Mouse (Mus musculus) spleen, adult 2 months (tissue): ENCODE data around the gene Zyg11a. TPM values are rescaled to one million over a fixed set of nuclear protein-coding genes. Genes with fewer than 3 reads are reported as not detected.
A peak's percentile ranks its signal among the peaks of the same experiment; 100 is the strongest.

Source experiments
- DNase-seq, 2 experiments: peaks; one replicate each; pipeline versions ENCODE4 v3.0.0 to v3.0.0-alpha.2; 2012 to 2021; ENCODE audit warnings: low spot score in 2 of 2, low read depth in 1 of 2
- H3K27ac ChIP-seq: fragments of 200-500 bp; 2 replicates; pipeline ENCODE4 v1.5.1; 2012; ENCODE audit warnings: low read length, inconsistent platforms; ENCODE audit not compliant: insufficient read depth
- H3K27me3 ChIP-seq: fragments of 200-500 bp; 2 replicates; pipeline ENCODE4 v1.6.1; 2012; ENCODE audit warnings: mild to moderate bottlenecking, moderate library complexity, low read length, inconsistent platforms; ENCODE audit not compliant: control insufficient read depth, insufficient read depth
- H3K36me3 ChIP-seq: fragments of 200-500 bp; 2 replicates; pipeline ENCODE4 v1.6.1; 2012; ENCODE audit warnings: mild to moderate bottlenecking, low read length, inconsistent platforms; ENCODE audit not compliant: control insufficient read depth, insufficient read depth
- H3K4me1 ChIP-seq: fragments of 200-500 bp; 2 replicates; pipeline ENCODE4 v1.6.1; 2011; ENCODE audit warnings: inconsistent platforms; ENCODE audit not compliant: control insufficient read depth, insufficient read depth, insufficient read length
- H3K4me3 ChIP-seq: fragments of 200-500 bp; 2 replicates; pipeline ENCODE4 v1.5.1; 2011; ENCODE audit warnings: mild to moderate bottlenecking, inconsistent platforms; ENCODE audit not compliant: insufficient read depth, insufficient read length; ENCODE audit errors: extremely low read depth
- CTCF ChIP-seq: fragments of 200-500 bp; IDR thresholded peaks from 2 replicates; pipeline ENCODE4 v1.5.1; 2011; ENCODE audit warnings: mild to moderate bottlenecking, inconsistent platforms; ENCODE audit not compliant: insufficient read depth, insufficient read length, insufficient replicate concordance; ENCODE audit errors: extremely low read depth
- POLR2A ChIP-seq: fragments of 200-500 bp; IDR thresholded peaks from 2 replicates; pipeline ENCODE4 v1.6.1; 2011; ENCODE audit warnings: low read depth, low read length, inconsistent platforms
- WGBS: fragments of 180-500 bp; shearing (Covaris S2); methylation state at CpG from one replicate; pipeline ENCODE4 v1.1.7; 2018; 5-methylcytosine and 5-hydroxymethylcytosine counted together
- polyA plus RNA-seq: library from polyadenylated mRNA; depleted of rRNA; stranded (reverse); fragments of >200 nt; gene quantifications from 2 replicates; pipeline ENCODE4 v1.2.3, GENCODE M21; 2012; rRNA removed

The Zyg11a gene
- 0.04 TPM in 1 of 2 replicates, not detected in the other for polyA plus RNA-seq

DNA sequence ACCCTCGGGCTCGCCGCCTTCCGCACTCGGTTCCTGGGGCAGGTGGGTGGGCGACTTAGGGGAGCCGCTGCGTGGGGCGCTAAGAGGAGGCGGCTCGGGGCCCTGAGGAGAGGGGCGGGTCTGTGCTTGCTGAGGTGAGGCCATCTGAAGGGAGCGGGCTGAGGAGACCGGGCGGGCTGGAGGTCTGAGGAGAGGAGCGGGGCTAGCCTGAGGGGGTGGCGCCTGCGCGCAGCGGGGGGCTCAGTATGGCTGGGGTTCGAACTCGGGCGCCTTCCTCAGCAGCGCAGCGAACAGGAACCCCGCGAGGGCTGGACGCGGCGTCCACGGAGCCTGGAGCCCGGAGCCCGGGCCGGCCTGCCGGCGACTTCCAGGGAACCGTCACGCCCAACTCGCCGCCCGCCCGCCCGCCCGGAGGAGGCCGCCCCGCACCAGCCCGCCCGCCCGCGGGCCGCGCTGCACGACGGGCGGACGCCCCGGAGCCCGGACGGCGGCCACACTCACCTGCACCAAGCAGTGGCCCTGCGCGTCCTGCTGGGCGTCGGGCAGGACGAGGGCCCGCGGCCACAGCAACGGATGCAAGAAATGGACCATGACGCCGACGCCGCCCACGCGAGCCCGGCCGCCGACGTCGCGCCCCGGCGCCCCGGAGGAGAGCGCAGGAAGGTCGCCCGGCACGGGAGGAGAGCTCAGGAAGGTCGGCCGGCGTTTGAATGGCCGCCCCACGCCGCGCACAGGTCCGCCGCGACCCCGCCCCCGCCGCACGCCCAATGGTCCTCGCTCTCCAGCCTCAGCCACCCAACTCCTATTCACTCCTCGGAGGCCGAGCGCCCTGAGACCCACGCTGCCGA, at the start of gene Zyg11a:
TSS of gene Zyg11a (minus strand) at position 717 of the 848 bp plus-strand sequence.
- TF ChIP-seq CTCF (no peak), POLR2A (no peak)
- H3K4me3 ChIP-seq: peak within 1 kb of the TSS; percentile 30; the same call in 1 of the 2 replicates

GRCm38 (mm10) chr4:108265774-108266173, 47.9 kb upstream of the Zyg11a start:
- Histone ChIP-seq H3K4me1 (no peaks in the 10 kb centered on the region), H3K27me3 (no peaks in the 10 kb centered on the region), H3K27ac (no peak overlapping the region), H3K36me3 (peaks cover 15% of the 10 kb centered on the region), H3K4me3 (no peak overlapping the region)
- WGBS: 94% methylated on average over 7 of the region's 7 CpGs
- TF ChIP-seq CTCF (no peak), POLR2A (no peak)
- no peak for DNase-seq

More for the DNA sequence above, at the start of gene Zyg11a:
- Histone ChIP-seq H3K4me1 (peaks cover 8% of the 10 kb centered on the region), H3K27ac (no peak within 1 kb of the TSS), H3K27me3 (peaks cover 9% of the 10 kb centered on the region), H3K36me3 (no peaks in the 10 kb centered on the region)
- peak in 1 of 2 experiments; percentile 6 for DNase-seq
- 8% methylated on average over 95 of the region's 107 CpGs for WGBS

- Histone ChIP-seq H3K4me1 (no peaks in the 10 kb centered on the region), H3K27me3 (no peaks in the 10 kb centered on the region; the same call in 1 of the 2 replicates), H3K36me3 (peaks cover 37% of the 10 kb centered on the region), H3K27ac (no peak overlapping the region), H3K4me3 (no peak overlapping the region)
- TF ChIP-seq CTCF: peak; percentile 35; the same call in 1 of the 2 replicates
- TF ChIP-seq POLR2A: no peak
- WGBS: 96% methylated on average over 6 of the region's 6 CpGs
- DNase-seq: peak in 1 of 2 experiments; percentile 4
Observed at GRCm38 (mm10) chr4:108253317-108253716, 35.5 kb upstream of the Zyg11a start.

- TF ChIP-seq POLR2A (no peak), CTCF (no peak)
- Histone ChIP-seq H3K27ac (no peak overlapping the region), H3K27me3 (no peaks in the 10 kb centered on the region; the same call in 1 of the 2 replicates), H3K4me3 (no peak overlapping the region), H3K36me3 (peaks cover 33% of the 10 kb centered on the region), H3K4me1 (no peaks in the 10 kb centered on the region)
- 63% methylated on average over 9 of the region's 9 CpGs for WGBS
- no peak for DNase-seq
Observed at GRCm38 (mm10) chr4:108250501-108250900, 32.7 kb upstream of the Zyg11a start.

DNA sequence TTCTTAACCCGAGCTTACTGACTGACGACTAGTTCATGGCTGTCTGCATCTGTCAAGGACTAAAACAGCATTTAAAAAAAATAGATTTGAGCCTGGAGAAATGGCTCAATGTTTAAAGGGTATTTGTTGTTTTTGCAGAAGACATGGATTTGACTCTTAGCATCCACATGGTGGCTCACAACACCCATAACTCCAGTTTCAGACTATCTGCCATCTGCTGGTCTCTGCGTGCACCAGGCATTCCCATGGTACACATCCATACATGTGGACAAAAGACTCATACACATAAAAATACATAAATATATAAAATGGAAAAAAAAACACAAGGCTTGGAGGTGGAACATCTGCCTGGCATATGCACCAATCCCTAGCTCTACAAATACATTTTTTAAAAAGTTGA, 31.5 kb upstream of the Zyg11a start:
- TF ChIP-seq CTCF: no peak
- TF ChIP-seq POLR2A: no peak
- no peaks in the 10 kb centered on the region; the same call in 1 of the 2 replicates for H3K27me3 ChIP-seq
- no peak overlapping the region for H3K4me3 ChIP-seq
- 89% methylated on average over 3 of the region's 3 CpGs for WGBS
- H3K36me3 ChIP-seq: peaks cover 35% of the 10 kb centered on the region
- no peaks in the 10 kb centered on the region for H3K4me1 ChIP-seq
- DNase-seq: no peak
- no peak overlapping the region for H3K27ac ChIP-seq

DNA sequence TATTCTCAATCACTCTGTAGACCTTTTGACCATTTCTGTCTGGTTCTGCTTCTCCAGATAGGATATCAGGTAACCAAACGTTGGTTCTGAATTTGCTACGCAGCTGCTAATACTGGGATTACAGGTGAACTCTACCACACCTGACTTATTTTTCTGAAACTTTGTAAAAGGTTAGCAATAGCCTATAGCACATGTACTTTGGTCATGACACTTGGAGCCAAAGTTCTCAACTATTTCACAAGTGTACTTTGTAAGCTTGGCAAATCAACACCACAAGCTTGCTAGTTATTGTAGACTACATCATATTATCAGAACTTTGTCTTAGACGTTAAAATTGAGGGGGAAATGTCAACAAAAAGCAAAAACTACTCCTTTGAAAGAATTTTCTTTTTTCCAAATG, 15.8 kb upstream of the Zyg11a start:
- DNase-seq: no peak
- TF ChIP-seq CTCF (no peak), POLR2A (no peak)
- H3K4me1 ChIP-seq: no peaks in the 10 kb centered on the region
- WGBS: 92% methylated on average over 3 of the region's 3 CpGs
- H3K27me3 ChIP-seq: no peaks in the 10 kb centered on the region
- peaks cover 28% of the 10 kb centered on the region for H3K36me3 ChIP-seq
- no peak overlapping the region for H3K4me3 ChIP-seq
- no peak overlapping the region for H3K27ac ChIP-seq
